8 mouse cellular contexts compared by ENCODE assay signal in genomic region chr13:5861157-5862002, GRCm38 (mm10). TPM values are rescaled to one million over a fixed set of nuclear protein-coding genes. Genes with fewer than 3 reads are reported as not detected.
DNase-seq lines count a peak whose midpoint lies in the region; ATAC-seq lines count a peak whose summit lies in the region.

Gene Klf6 (plus strand): TSS chr13:5861482.

- peak; percentile 92 for DNase-seq in c-Kit-negative CD71-positive TER-119-positive erythroid progenitor cells, embryonic 14.5 days (ENCODE audit: low read depth, low spot score)
- peak; percentile 98 for DNase-seq in fibroblast of lung, adult 2 months (ENCODE audit: low read depth)
- DNase-seq in kidney, postnatal 14 days, result peak; percentile 100
- peak; percentile 98 for DNase-seq in liver, embryonic 13.5 days
- peak; percentile 98 for DNase-seq in neural tube, embryonic 10.5 days (ENCODE audit: extremely low spot score, low spot score)

- no peaks in the 10 kb centered on the region for H3K9me3 ChIP-seq in heart, embryonic 14.5 days (ENCODE audit: control insufficient read depth, low read length)
- H3K9me3 ChIP-seq in liver, embryonic 13.5 days (replicated peaks), result no peaks in the 10 kb centered on the region
- H3K9me3 ChIP-seq in stomach, embryonic 16.5 days (replicated peaks; ENCODE audit: control insufficient read depth, low read length), result no peaks in the 10 kb centered on the region

- under 1% methylated on average over 51 of the region's 60 CpGs for WGBS in heart, embryonic 14.5 days
- under 1% methylated on average over 55 of the region's 60 CpGs for WGBS in liver, embryonic 13.5 days (ENCODE audit: insufficient replicate concordance)
- WGBS in stomach, embryonic 16.5 days, result under 1% methylated on average over 57 of the region's 60 CpGs

- ATAC-seq in CD4-positive, CD25-positive, alpha-beta regulatory T cell, adult 4 months, result peak; percentile 77
- peak; percentile 98 for ATAC-seq in heart, embryonic 14.5 days (ENCODE audit: insufficient number of reproducible peaks, insufficient read depth, low FRiP score, low read depth)
- ATAC-seq in liver, embryonic 13.5 days (ENCODE audit: low read depth), result peak; percentile 98
- ATAC-seq in stomach, embryonic 16.5 days (ENCODE audit: insufficient read depth, low FRiP score), result peak; percentile 99

- peak within 1 kb of the TSS; percentile 99 to 100 for H3K27ac ChIP-seq in heart, embryonic 14.5 days (replicated peaks in 1 of 2; ENCODE audit: control insufficient read depth in 1 of 2, insufficient read depth in 1 of 2, low read depth in 2 of 2, low read length in 2 of 2)
- peak within 1 kb of the TSS; percentile 91 for H3K27ac ChIP-seq in liver, embryonic 13.5 days
- peak within 1 kb of the TSS; percentile 99 for H3K27ac ChIP-seq in stomach, embryonic 16.5 days (ENCODE audit: low read length)

- H3K4me2 ChIP-seq in heart, embryonic 14.5 days (ENCODE audit: low read length), result peak within 1 kb of the TSS; percentile 82
- peak within 1 kb of the TSS; percentile 88 for H3K4me2 ChIP-seq in liver, embryonic 13.5 days
- peak within 1 kb of the TSS; percentile 86 for H3K4me2 ChIP-seq in stomach, embryonic 16.5 days (ENCODE audit: low read depth, low read length)

- H3K9ac ChIP-seq in heart, embryonic 14.5 days (ENCODE audit: low read length), result peak within 1 kb of the TSS; percentile 98
- peak within 1 kb of the TSS; percentile 90 for H3K9ac ChIP-seq in liver, embryonic 13.5 days
- H3K9ac ChIP-seq in stomach, embryonic 16.5 days (ENCODE audit: low read length), result peak within 1 kb of the TSS; percentile 98

- no peaks in the 10 kb centered on the region for H3K27me3 ChIP-seq in heart, embryonic 14.5 days (ENCODE audit: control insufficient read depth, insufficient read depth, low read length)
- no peaks in the 10 kb centered on the region for H3K27me3 ChIP-seq in liver, embryonic 13.5 days
- H3K27me3 ChIP-seq in stomach, embryonic 16.5 days (ENCODE audit: control insufficient read depth, insufficient read depth, low read length), result no peaks in the 10 kb centered on the region

- peaks cover 18% of the 10 kb centered on the region for H3K36me3 ChIP-seq in heart, embryonic 14.5 days (ENCODE audit: control insufficient read depth, insufficient read depth, low read length)
- peaks cover 16% of the 10 kb centered on the region for H3K36me3 ChIP-seq in liver, embryonic 13.5 days
- H3K36me3 ChIP-seq in stomach, embryonic 16.5 days (ENCODE audit: control insufficient read depth, insufficient read depth, low read length), result peaks cover 5% of the 10 kb centered on the region; the same call in 1 of the 2 replicates

- H3K4me1 ChIP-seq in heart, embryonic 14.5 days (ENCODE audit: control insufficient read depth in 2 of 2, insufficient read depth in 2 of 2, low read length in 2 of 2), result peaks cover 12 to 21% of the 10 kb centered on the region in 2 experiments
- H3K4me1 ChIP-seq in liver, embryonic 13.5 days (replicated peaks), result peaks cover 30% of the 10 kb centered on the region
- H3K4me1 ChIP-seq in stomach, embryonic 16.5 days (ENCODE audit: control insufficient read depth, insufficient read depth, low read length), result peaks cover 14% of the 10 kb centered on the region

- peak within 1 kb of the TSS; percentile 73 to 77 for H3K4me3 ChIP-seq in heart, embryonic 14.5 days (ENCODE audit: control insufficient read depth in 1 of 2, insufficient read depth in 1 of 2, low read depth in 1 of 2, low read length in 2 of 2)
- peak within 1 kb of the TSS; percentile 79 for H3K4me3 ChIP-seq in liver, embryonic 13.5 days (replicated peaks)
- H3K4me3 ChIP-seq in stomach, embryonic 16.5 days (replicated peaks; ENCODE audit: low read length), result peak within 1 kb of the TSS; percentile 89

RNA-seq across cellular contexts. Expression of gene Klf6, which starts in this region (rescaled TPM):
- polyA plus RNA-seq in CD4-positive, CD25-positive, alpha-beta regulatory T cell, adult 4 months (2017; shearing (Covaris generic)), result 100 to 1,000 TPM; 158 to 263 TPM
- 65.4 and 70.9 TPM in 2 replicates for polyA plus RNA-seq in heart, embryonic 14.5 days (2014; fragmentation: Nextera tagmentation; extraction: Ambion mirVana)
- polyA plus RNA-seq in liver, embryonic 13.5 days (2015; fragmentation: Nextera tagmentation; extraction: Ambion mirVana), result 20.8 and 23.0 TPM in 2 replicates
- 99.4 and 107 TPM in 2 replicates for polyA plus RNA-seq in stomach, embryonic 16.5 days (2015; fragmentation: Nextera tagmentation; extraction: Ambion mirVana)

Comparison
In these comparisons a context has a peak if more than half of its experiments do, and no peak if none do; other contexts are left out.
1. Peak in every context shown above with its lines: DNase-seq, ATAC-seq, H3K4me3 ChIP-seq and H3K27ac ChIP-seq.